Mouse (Mus musculus) spleen, adult 12 weeks (tissue): ENCODE measurements around the gene Scnm1.

Source experiments
- DNase-seq: peaks from one replicate; pipeline ENCODE4 v3.0.0; 2022; ENCODE audit warnings: low spot score

The Scnm1 gene

DNA sequence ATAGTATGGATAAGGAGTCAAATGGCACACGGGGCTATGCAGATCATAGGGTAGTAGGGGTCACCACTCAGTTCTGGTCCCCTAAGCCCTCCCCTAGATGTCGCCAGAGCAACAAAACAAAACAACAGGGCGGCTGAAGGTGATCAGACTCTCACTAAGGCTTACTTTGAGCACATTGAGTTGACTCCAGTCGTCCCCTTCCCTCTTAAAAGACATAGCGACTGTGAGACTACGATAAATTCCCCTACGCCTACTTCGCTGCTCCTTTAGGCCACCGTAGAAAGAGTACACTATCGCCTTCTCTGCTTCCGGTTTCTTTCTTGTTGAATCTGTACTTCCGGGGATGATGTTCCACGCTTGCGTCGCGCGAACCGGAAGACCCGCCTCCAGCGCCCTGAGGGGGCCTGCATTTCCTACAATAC lies at the start of gene Scnm1, which contains the start of gene Lysmd1:
Scnm1 (minus strand) TSS at position 332 of the 422 bp plus-strand sequence.
Lysmd1 (plus strand) TSS at position 409 of the 422 bp plus-strand sequence.
- peak; percentile 85 for DNase-seq

DNA sequence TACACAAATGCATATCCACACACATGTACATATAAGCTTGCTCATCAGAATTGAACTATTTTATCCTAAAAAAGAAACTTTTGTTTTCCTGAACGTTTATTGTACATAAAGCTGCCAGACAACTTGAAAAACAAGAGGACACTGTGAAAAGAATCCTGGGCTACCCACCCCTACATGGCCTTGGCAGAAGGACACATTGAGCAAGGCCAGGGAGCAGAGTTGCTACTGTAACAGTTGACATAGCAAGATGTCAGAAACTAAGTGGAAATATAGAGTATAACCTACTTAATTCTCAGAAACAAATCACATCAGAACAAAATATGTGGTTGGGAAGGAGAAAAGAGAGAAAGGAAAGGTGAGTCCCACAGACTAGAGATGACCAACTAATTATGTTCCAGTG lies 48.0 kb upstream of the Scnm1 start:
- DNase-seq: no peak

DNA sequence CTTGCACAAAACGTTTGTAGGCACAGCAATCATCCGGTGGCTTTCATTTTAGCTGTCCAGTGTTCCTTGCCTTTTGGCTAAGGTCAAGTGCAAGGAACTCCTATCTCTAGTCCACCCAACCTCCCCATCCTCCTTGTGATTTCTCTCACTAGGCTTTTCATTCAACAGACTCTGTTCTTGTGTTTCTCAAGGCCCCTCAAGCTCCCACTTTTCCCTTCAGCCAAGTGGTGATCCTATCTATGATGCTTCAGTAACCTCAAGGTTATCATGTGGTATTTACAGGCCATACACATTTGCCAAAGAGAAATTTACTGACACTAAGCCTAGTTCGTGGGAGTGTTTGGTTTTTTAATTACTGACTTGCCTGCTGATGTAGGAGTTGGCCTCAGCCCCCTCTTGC lies 46.1 kb upstream of the Scnm1 start:
- no peak for DNase-seq

DNA sequence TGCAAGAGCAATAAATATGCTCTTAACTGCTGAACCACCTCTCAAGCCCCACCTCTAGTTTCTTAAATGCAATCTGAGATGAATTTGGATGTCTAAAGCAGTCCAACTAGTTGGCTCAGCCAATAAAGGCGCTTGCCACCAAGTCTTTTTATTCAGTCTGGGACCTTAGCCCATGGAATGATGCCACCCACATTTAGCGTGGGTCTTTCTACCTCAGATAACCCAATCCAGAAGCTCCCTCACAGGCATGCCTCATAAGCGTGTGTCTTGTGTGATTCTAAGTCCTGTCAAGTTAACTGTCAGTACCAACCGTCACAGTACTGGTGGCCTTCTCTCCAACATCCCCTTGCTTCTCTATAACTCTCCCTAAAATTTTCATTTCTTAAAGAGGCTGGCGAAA lies 45.1 kb upstream of the Scnm1 start:
- no peak for DNase-seq

DNA sequence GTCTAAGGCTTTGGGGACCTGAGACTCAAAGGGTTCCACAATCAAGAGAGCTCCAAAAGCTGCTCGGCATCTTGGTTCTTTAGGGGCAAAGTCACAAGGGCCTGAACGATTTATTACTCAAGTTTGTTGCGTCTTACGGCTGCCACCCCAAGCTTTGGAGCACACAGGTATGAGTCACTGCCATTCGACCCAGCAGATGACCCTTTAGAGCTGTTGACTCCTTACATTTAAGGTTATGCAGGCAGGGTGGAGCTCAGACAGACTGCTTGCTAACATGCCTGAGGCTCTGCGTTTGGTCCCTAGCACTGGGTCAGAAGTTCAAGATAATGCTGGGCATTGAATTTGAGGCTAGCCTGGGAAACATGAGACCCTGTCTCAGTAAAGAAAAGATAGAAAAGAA lies 43.8 kb upstream of the Scnm1 start:
- no peak for DNase-seq

DNA sequence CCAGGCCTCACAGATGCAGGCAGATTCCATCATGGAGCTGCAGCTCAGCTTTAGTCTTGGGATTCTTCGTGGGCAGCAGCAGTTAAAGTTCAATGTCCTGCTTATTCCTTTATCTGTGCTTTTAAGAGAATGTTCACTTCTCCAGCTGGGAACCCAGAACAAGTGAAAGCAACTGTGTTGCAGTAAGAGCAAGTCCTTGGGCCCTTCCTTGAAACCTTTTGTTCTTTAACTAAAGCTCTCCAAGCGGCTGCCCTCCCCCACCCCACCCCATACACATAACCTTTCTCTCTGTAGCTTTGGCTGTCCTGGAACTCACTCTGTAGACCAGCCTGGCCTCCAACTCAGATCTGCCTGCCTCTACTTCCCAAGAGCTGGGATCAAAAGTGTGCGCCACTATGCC lies 42.7 kb upstream of the Scnm1 start:
- DNase-seq: no peak

DNA sequence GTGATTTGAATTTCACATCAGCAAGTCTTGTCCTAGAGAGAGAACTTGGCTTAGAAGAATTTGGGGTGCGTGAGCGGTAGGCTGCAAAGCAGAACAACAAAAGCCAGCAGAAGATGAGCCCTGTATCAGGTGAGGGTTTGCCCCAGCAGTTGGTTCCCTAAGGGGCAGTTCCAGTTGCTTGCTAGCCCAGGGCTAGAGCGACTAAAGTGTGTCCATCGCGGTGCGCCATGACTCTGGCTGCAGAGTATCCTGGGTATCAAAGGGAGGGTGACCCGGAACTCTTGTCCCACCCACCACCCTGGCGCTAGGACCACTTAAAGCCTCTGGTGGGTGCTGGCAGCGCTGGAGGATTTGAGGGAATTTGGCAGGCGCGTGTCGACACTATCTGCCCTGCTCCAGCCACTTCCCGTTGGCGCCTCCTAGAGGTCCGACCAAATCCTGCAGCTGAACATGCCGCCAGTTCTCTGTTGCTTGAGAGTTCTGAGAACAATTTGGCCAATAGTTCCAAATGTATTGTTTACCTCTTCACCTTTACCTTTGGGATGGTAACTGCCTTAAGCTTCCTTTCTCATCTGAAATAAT lies 40.3 kb upstream of the Scnm1 start:
- peak; percentile 75 for DNase-seq

DNA sequence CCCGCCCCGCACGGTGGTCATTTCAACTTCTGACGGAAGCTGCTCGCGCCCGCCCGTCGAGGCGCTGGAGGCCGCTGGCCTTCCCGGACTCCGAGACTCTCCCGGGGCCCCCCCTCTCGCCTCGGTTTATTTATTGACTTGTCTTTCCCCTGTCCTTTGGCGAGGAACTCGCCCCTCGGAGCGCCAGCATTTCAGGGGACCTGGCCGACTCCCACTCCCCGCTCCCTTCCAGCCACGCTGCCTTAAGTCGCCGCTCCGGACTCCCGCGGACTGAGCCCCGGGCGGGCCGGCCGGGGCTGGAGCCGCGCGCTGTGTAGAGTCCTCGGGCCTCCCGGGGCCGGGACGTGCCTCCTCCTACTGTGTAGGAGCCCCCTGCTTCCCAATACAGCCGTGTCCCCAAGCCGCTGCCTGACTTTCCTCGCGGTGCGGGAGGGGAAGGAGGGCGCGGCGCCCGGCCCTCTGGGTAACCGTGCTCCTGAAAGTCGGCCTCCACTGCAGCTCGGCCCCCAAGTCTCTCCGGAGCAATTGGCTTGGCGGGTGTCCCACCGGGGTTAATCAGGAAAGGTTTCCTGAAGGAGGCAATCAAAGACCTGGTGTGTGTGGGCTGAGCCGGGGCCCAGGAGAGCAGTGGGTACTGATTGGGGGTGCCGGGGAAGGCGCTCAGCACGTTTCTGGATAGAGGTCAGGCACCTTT lies 39.6 kb upstream of the Scnm1 start:
- DNase-seq: no peak

DNA sequence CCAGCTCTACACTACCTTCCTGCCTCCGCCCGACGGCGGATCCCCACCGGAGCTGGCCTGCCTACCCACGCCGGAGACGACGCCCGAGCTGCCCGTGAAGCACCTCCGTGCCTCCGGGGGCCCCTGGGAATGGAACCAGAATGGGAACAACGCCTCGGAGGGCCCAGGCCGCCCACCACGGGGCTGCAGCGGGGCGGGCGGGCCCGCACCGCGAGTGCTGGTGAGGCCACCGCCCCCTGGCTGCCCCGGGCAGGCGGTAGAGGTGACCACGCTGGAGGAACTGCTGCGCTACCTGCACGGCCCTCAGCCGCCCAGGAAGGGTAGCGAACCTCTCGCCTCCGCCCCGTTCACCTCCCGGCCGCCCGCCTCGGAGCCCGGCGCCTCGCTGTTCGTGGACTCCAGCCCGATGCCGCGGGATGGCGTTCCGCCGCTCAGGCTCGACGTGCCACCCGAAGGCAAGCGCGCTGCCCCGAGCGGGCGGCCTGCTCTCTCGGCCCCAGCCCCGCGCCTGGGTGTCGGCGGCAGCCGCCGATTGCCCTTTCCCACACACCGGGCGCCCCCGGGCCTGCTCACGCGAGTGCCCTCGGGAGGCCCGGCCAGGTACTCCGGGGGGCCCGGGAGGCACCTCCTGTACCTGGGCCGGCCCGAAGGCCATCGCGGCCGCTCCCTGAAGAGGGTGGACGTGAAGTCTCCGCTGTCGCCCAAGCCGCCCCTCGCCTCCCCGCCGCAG lies 38.9 kb upstream of the Scnm1 start:
- no peak for DNase-seq

DNA sequence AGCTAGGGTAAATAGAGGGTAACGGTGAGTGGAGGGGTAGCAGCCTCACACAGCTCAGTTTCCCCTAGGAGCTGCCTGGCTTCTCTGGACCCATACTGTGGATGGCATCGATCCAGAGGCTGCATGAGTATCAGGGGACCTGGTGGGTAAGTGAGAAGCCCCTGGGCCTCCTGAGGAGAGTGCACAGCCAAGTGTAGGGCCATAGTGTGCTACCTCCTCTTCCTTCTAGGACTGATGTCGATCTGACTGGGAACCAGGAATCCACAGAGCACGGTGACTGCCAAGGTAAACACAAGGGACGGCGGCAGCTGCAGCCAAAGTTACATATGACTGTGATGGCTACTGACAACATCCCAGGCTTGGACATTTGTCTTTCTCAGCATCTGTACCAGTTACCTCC lies 37.3 kb upstream of the Scnm1 start:
- no peak for DNase-seq

DNA sequence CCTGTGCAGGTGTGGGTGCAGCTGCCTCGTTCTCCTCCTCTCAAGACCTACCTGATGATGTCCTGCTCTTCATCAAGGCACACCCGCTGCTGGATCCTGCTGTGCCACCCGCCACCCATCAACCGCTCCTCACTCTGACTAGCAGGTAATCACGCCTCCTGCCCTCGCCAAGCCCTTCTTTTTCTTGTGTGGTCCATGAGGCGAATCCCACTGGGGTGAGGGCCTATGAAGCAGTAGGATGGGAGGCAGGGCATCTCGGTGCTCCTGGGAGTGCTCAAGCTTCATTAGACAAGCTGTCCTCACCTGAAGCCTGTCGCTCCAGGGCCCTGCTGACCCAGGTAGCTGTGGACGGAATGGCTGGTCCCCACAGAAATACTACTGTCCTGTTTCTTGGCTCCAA lies 36.2 kb upstream of the Scnm1 start:
- DNase-seq: no peak

DNA sequence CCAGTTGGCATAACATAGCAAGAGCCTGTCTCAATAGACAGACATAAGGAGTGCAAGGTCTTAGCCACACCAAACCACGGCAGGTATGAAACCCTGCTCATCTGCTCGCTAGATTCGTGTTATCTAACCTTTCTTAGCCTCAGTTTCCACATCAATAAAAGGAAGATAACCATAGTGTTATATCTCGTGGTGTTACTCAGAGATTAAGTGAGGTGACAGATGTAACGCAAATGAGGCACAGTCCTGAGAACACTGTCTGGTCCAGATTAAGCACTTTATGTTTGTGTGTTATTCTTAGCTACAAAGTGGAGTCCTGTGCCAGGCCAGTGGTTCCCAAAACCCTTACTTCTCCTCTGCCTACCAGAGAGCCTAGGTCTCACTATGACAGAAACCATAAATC lies 31.0 kb upstream of the Scnm1 start:
- no peak for DNase-seq

DNA sequence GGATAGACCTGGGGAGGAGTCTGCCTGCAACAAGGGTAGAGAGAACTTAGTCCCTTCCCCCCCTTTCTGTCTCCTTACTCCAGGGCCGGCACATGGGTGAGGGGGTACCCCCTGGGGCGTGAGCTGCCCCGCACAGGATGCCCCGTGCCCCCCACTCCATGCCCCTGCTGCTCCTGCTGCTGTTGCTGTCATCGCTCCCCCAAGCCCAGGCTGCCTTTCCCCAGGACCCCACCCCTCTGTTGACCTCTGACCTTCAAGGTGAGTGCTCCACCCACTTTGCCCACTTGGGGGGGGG lies 30.4 kb upstream of the Scnm1 start:
- no peak for DNase-seq

DNA sequence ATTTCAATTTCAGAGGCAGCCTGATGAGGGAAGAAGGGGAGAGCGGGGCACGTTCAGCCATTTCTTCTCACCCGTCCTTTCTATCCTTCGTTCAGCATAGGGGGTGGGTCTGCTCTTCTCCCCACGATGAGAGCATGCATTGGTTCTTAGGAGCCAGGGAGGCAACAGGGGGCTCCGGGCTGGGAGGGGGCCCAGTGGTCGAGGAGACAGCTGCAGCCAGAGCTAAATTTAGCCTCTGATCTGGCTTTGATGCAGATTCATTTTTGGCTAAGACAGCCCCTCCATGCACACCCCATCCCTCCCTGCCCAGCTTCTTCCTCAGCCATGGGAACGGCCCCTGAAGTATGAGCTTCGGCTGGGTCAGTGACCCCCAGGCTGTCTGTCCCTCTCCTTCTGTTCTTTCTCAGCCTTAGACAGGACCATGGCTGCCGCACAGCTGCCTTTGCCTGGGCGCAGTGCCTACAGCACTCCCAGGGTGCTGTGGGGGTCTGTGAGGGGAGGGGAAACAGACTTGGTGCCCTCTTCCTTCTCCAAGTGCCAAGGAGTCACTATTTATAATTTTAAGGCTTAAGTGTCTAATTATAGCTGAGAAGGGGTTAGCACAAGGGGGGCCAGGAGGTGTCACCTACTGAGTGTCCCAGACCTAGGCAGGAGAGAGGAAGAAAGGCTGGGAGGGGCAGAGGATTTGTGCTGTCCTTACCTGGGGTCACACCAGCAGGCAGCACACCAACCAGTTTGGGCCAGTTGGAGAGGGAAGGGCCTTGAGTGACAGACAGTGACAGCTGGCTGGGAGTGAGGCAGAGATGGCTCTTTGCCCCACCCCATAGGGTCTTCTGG lies 29.8 kb upstream of the Scnm1 start:
- DNase-seq: no peak

DNA sequence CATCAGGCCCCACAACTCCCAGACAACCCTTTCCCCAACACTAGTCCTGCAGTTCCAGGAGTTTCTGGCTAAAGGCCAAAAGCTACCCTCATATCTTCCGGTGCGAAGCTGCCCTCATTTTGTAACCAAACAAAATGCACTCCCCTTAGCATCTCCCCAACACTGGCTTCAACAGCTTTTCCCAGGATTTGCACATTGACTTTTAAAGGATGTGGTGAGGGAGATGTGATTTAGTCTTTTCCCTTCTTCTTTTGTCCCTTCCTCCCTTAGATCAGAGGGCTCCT lies 28.5 kb upstream of the Scnm1 start:
- no peak for DNase-seq

DNA sequence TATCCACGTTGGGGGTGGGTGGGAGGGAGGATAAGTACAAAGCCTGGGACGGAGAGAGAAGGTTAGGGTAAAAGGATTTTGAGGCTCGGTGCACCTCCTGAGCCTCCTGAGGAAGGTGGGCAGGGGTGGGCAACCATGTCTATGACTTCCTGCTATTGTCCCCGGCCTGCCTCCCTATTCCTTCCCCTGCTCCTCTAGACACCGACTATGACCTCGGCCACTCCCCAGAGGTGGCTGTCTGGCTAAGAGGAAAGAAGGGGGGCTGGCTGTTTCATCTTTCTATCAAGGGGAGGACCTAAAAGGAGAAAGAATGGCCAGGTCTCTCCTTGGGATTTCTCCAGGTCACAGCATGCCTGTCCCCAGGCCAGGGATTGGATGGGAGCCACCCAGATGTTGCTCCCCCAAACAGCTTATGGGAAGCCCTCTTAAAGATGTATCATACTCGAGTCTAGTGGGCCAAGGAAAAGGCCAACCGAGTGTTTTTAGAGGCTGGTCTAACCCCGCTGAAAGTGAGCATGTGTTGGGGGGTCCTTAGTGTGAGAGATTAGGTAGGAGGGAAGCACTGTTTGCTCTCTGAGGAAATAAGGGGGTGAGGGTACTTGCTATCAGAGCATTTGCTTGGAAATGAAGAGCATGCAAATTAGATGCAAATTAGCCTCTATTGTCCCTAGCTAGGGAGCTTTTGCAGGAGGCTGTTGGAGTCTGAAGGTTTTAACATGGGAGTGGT lies 28.0 kb upstream of the Scnm1 start:
- no peak for DNase-seq

DNA sequence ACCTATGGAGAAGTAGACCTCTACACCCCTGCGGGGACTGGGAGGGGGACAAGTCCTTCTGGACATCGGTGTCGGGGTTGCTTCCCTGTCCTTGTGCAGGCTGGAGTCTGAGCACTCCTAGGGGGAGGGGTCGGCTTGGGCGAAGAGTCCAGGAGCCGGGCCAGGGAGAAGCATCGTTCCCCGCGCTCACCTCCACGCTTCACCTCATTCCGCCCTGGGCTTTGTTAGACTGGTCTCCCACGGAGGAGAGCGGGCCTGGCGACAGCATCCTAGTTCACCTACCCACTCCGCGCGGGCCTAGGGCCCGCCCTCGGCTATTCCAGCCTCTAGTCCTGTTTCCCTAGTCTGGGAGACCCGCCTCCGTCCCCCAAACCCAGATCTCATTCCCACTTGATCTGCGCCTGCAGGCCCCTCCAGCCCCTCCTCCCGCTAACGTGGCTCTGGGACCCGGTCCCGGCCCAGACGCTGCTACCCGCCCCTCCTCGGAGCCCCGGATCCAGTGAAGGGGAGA lies 27.3 kb upstream of the Scnm1 start:
- DNase-seq: no peak

DNA sequence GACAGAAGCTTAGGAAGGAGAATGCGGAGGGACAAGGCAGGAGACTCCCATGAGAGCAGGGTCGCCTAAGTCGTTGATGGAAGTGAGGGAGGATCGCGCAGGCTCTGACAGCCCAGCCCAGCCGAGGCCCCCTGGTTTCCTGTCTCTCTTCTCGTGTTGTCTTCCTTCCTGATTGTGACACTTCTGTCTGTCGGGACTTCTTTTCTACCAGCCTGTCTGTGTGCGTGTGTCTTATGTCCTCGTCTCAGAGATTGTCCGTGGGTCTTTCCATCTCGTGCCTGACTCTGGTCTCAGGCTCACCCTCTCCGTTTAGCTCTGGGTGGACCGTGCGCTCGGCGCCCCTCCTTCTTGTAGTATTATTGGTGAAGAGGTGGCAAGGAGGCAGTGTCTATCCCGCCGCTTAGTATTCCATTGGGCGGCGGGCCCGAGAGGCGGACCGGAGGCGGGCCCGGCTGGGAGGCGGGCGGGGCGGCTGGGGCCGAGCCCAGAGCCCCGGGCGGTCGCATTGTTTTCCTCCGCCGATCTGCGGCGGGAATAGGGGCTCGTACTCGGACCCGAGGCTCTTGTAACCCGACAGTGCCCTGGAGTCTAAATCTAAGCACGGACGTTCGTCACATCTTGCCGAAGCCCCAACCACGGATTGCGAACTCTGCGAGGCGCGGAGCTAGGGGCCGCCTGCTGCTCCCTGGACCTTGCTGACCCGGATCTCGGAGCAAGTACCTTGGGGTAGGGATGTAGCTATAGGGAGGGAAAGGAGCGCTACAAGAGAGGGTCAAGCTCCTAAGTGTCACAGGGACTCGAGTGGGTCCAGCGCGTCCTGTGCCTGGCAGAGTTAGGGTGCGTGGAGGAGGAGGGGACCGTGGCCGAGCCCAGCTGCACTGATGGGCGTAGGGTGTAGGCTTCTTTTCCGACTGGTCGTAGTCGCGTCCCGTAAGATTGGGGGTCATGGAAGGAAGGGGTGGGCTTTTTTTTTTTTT lies 26.5 kb upstream of the Scnm1 start, which contains the start of gene Sema6c:
Sema6c (plus strand) TSS at position 471 of the 977 bp plus-strand sequence.
- peak; percentile 76 for DNase-seq

DNA sequence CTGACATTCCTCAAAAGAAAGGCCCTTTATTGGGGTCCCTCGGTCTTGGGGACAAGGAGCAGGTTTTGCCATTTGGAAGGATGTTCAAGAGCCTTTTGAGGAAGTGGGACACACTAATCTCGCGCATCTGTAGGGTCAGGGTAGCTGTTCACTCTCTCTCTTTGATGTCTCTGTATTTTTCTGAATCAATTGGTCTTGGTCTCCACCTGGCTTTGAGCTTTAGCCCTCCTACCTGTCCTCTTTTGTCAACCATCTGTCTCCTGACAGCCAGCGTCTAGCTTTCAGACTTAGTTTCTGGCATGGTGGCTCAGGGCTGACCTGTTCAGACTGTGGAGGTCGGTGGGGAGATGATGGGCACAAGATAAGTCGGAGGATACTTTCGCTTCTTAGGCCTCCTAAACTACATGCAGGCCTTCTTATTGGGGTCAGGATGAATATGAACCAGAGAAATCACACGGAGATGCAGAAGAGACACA lies 25.7 kb upstream of the Scnm1 start:
- no peak for DNase-seq

DNA sequence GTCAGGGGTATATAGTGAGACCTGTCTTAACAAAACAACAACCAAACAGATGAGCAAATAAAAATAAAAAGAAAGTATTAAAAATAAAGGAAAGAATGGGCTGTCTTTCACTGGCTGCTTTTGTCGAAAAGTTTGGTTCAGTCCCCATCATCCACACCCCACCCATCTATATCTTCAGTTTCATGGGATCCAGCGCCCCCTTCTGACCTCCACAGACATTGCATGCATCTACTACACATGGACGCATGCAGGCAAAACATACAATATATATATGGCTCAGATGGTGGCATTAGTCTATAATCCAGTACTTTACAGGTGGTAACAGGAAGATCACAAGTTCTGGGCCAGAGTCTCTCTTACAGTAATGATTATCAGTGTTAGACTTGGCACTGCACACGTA lies 20.1 kb upstream of the Scnm1 start:
- DNase-seq: peak; percentile 53

DNA sequence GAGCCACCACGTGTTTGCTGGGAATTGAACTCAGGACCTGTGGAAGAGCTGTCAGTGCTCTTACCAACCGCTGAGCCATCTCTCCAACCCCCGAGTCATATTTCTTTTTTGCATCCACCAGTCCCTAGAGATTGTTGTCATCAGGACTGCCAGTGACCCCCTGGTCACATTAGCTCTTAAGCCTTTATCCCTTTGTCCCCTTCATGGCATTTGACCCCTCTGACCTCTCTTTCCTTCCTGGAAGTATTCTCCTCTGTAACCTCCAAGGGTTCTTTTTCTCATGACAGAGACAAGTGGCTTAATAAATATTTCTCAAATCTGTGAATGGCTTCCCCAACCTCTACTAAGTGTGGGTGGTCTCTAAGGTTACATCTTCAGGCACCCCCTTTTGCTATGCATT lies 14.1 kb upstream of the Scnm1 start:
- DNase-seq: no peak
